Mouse (Mus musculus) 3134 (cell line): ENCODE data around the gene Lhb.

Source experiments
- DNase-seq: peaks from one replicate; pipeline ENCODE4 v3.0.0-alpha.2; 2011; ENCODE audit warnings: low spot score; ENCODE audit not compliant: insufficient read length; ENCODE audit errors: extremely low read depth

The Lhb gene

GRCm38 (mm10) chr7:45413113-45413863 is 7.3 kb upstream of the Lhb start, which contains the start of gene Ntf5:
Gene Ntf5, plus strand, starts transcription at chr7:45413695.
- DNase-seq = peak; percentile 39

DNA sequence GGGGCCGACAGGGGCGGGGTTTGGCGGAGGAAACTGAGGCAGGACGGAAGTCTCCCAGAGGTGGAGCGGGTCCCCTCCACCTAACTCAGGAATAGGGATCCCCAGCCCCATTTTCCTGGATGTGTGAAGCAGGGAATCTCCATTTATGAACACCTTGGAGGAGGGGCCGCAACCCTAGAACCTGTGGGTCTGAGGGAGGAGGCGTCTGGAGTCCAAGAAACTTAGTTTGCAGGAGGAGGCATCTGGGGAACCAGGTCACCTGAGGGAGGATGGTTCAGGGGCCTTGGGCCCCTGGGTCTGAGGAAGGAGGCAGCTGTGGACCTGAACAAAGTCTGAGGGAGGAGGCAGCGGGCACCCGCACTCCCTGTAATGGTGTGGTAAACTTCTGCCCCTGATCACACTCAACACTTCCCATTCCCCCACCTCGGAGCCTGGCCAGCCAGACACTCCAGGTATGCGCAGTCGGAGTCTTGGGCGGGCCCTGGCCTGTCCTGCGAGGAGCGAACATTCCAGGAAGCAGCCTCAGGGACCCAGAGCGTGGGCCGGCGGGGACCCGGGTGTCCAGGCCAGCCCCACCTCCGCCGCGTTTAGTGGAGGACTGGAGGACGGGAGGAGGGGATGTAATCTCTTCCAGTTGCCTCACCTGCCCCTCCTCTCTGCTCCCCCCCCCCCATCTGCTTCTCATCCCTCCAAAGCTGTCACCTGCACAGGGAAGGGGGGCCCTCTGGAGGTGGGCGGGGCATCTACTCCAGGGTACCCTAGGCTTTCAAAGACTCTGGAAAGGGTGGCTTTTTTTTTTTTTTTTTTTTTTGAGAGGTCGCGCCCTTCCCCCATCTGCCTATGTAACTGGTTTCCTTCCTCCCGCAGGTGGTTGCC is 6.5 kb upstream of the Lhb start:
- DNase-seq = no peak

GRCm38 (mm10) chr7:45414740-45415224 is 5.8 kb upstream of the Lhb start:
- DNase-seq = no peak

DNA sequence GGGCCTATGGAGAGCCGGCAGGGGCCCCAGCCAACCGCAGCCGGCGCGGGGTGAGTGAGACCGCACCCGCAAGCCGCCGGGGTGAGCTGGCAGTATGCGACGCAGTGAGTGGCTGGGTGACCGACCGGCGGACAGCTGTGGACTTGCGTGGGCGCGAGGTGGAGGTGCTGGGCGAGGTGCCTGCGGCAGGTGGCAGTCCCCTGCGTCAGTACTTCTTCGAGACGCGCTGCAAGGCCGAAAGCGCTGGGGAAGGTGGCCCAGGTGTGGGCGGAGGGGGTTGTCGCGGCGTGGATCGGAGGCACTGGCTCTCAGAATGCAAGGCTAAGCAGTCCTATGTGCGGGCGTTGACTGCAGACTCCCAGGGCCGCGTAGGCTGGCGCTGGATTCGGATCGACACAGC is 5.0 kb upstream of the Lhb start:
- no peak for DNase-seq

- no peak for DNase-seq
These were observed 2.6 kb upstream of the Lhb start for GRCm38 (mm10) chr7:45417962-45418492.

- DNase-seq = no peak
These were observed 583 bp upstream of the Lhb start for GRCm38 (mm10) chr7:45419859-45420614.

- DNase-seq = no peak
These were observed 574 bp downstream of the Lhb start for GRCm38 (mm10) chr7:45421194-45421593.

DNA sequence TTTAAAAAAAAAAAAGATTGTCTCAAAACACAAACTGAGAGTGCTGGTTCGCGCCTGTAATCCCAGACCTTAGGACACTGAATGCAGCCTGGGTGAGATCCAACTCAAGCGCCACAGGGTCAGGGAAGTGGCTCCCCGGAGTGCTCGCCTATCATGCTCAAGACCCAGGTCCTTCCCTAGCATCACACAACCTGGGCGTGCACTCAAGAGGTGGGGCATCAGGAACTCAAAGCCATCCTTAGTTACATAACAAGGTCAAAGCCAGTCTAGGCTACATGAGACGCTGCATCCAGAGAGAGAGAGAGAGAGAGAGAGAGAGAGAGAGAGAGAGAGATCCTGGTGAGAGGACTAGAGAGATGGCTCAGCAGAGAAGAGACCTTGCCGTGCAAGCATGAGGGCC is 5.9 kb downstream of the Lhb start:
- no peak for DNase-seq

- DNase-seq = no peak
These were observed 13.2 kb downstream of the Lhb start for GRCm38 (mm10) chr7:45433835-45434202.

DNA sequence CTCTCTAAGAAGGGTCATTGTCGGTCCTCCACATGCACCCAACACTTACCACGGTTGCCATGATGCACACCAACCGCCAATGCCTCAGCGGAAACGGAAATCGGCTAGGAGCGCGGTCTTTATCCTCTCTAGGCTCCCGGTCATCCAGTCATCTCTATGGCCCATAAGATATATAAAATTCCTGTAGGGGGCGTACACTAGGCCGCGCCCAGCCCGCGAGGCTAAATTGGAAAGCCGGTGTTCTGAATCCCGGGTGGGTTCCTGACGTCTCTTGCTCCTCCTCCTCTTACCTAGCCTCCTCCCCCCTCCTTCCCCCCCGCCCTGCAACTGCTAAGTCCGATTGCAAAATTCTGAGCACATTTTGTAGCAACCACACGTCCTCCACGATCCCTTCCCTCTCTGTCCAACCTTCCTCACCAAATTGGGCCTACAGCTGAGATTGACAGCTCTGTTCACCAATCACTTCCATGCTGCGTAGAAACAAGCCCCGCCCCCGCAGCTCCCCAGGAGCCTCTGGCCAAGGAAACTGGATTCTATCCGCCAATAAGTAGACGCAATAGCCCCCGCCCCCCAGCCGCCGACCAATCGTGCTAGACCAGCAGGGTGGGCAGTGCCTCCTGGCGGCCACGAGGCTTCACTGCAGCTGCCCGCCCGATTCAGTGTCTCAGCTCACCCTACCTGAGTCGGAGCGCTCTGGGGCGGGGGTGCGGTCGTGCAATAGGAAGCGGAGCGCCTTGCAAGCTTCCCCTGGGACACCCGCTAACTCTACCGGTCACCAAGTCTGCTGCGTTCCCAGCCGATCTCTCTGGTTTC is 13.8 kb downstream of the Lhb start, which contains the start of gene Gys1:
Gys1 (plus strand) TSS at position 642 of the 813 bp plus-strand sequence.
- DNase-seq = peak; percentile 97

GRCm38 (mm10) chr7:45435038-45435437 is 14.4 kb downstream of the Lhb start:
- no peak for DNase-seq

DNA sequence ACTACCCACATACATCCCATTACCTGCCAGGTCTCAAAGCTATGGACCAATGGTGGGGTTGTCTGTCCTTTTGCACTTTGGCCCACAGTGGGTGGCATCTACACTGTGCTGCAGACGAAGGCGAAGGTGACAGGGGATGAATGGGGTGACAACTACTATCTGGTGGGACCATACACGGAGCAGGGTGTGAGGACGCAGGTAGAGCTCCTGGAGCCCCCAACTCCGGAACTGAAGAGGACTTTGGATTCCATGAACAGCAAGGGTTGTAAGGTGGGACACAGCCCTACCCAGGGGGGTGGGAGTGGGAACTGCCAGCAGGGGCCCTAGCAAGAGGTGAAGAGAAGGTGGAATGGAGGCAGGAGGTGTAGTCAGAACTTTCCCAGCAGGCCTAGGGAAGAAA is 15.8 kb downstream of the Lhb start:
- no peak for DNase-seq

GRCm38 (mm10) chr7:45437046-45437445 is 16.4 kb downstream of the Lhb start:
- no peak for DNase-seq

- no peak for DNase-seq
These were observed 17.1 kb downstream of the Lhb start, which contains the start of gene Ruvbl2 for GRCm38 (mm10) chr7:45437521-45438276. Gene Ruvbl2, minus strand, starts transcription at chr7:45438096.

DNA sequence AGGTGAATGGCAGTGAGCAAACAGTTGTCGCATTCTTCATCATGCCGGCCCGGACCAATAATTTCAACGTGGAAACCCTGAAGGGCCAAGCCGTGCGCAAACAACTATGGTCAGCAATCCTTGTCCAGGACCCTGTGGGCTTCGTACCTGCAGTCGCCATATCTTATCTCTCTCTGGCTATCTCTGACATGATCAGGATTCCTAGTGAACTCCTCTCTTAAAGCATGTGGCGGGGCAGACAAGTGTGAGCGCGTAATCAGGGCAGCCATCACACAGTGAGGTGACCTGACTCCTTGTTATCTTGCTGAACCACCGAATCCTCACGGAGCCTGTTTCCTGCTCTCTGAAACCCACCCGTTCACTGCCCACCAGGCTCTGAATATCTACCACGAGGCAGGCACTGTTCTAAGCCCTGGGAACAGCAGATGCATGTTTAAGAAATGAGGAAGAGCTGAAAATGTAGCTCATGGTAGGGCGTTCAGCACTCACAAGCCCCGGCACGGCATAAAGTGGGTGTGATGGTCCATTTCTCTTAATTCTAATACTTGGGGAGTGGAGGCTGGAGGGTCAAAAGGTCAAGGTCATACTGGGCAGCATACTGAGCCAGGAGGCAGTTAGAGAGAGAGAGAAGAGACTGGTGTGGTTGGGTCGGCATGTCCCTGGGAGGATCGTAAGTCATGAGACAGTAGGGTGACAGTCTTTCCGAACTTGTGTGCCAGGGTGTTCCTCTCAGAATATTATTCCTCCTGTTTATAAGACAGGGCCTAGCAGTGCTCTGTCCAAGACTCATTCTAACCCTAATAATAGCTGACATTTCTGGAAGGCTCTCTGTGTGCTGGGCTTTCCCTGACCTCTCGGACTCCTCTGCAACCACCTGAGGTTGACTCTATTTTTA is 23.2 kb downstream of the Lhb start:
- no peak for DNase-seq

- DNase-seq = no peak
These were observed 26.0 kb downstream of the Lhb start for GRCm38 (mm10) chr7:45446589-45446988.

DNA sequence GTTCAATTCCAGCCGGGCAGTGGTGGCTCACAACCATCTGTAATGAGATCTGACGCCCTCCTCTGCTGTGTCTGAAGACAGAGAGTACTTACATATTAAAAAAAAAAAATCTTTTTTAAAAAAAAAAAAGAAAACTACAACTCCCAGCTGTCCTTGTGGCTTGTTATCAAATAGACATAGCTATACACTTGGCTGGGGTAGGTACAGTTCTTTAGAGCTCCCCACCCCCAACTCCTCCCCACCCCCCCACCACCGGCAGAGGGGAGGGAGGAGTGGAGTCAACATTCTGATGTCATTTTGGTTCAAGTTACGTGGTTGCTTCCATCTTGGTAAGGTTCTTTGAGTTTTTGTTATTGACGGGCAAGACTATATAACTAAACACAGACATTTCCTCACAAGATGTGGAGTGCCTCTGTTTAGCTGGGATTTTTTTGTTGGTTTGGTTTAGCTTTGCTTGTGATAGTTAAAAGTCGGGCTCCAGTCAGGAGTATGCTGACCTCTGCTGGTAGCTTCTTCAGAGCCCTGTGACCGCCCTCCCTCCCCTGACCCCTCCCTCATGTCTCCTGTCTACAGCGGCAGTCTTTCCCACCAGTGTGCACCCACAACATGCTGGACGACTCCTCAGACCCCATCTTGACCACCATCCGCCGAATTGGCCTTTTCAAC is 26.8 kb downstream of the Lhb start:
- DNase-seq = no peak

GRCm38 (mm10) chr7:45449974-45450373 is 29.4 kb downstream of the Lhb start:
- DNase-seq = no peak
